Mouse (Mus musculus) spleen, postnatal 36 days (tissue): Measurements from ENCODE around the gene Optc.

Experiments used
- DNase-seq, 2 experiments: peaks; one replicate each; pipeline ENCODE4 v3.0.0; 2022; ENCODE audit warnings: low spot score in 2 of 2, mixed read lengths in 1 of 2

The Optc gene

DNA sequence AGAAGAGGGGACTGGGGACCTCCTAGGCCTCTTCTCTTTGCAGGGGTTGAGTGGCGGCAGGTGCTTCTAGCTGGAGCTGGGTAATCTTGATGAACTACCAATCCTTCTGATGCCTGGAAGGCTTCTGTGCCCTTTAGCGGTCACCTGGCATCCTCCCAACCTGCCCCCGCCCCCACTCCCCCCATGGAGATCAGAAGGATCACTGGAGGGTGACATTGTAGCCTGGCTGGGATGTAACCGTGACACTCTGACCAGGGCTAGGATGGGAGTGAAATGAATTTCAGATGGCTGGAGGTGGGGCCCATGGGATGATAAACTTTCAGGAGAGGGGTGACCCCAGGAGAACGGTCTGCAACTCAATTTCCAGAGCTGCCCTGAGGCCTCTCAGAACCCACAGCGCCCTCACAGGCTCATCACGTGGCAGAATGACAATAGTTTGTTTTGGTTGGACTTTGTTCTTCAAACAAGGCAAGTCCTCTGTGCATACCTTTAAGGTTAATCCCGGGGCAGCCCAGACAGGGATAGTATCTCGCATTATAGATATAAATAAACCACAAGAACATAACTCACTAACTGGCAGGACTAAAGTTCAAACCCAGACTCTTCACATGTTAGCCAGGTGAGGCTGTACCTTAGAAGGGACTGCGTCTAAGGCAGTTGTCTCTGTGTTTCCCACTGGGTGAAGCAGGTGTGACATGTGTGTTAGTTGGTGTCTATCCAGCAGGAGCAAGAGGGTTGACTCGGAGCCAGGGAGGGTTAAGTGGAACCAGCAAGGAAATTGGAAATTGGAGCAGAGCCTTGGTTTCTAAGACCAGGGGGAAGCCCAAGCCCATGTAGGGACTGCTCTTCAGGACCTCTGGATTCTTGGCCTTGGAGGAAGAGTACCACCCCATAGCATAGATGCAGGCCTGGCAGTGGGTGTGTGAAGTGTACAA lies 25.2 kb downstream of the Optc start:
- no peak for DNase-seq

DNA sequence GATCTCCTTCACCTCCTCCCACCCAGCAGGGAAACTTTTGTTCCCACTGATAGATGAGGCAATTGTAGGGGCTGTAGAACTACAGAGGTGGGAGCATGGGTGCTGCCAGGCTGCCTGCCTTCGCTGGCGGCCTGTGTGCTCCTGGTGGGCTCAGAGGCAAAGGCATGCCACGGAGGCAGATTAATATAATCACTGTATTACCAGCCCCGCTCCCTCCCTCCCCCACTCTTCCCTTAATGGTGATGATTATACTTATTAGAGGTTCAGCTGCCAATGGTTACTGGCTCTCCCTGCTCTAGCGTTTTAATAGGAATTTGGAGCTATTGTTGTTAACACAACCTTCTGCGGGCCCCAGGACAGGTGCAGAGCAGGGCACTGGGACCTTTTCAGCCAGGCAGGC lies 26.0 kb downstream of the Optc start:
- no peak for DNase-seq

DNA sequence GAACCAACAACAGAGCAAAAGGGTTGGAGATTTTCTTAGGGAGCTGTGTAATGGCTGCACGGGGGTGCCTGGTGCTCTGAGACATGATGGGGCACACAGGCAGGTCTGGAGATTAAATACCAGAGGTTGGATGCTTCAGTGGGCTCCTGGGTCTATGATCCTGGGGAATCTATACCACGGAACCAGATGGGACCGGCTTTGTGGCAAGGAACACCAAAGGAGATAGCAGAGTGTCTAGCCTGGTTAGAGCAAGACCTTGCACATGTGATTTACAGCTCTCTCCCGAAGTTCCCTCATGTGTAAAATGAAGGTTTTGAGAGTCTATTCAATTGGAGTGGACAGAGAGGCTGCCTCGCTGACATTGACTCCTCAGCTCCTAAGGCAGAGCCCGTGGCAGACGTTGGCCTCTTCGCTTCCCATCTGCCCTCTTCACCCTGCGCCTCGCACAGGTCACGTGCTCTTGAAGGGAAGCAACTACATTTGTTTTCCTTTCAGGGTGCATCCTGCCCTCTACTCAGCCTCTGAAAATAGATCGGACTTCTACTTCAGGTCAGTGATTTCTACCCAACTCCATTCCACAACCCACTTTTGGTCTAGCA lies 28.9 kb downstream of the Optc start:
- no peak for DNase-seq

DNA sequence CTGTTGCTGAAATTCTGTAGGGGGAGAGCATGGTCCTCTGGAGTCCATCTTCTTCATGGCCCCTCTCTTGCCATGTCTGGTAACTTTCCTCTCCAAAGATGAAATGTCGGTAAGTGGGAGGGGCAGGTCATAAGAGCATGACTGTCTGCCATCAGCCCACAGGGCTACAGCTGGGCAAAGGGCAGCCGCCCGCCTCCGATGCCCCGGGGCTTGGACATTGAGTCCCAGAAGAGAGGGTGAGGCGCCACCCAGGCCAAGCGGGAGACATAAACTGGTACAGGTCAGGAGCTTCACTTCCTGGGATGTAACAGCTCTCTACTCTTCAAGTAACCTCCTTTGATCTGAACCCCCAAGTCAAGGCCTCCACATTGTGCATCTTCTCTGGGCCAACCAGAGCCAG lies 30.9 kb downstream of the Optc start:
- DNase-seq: no peak

DNA sequence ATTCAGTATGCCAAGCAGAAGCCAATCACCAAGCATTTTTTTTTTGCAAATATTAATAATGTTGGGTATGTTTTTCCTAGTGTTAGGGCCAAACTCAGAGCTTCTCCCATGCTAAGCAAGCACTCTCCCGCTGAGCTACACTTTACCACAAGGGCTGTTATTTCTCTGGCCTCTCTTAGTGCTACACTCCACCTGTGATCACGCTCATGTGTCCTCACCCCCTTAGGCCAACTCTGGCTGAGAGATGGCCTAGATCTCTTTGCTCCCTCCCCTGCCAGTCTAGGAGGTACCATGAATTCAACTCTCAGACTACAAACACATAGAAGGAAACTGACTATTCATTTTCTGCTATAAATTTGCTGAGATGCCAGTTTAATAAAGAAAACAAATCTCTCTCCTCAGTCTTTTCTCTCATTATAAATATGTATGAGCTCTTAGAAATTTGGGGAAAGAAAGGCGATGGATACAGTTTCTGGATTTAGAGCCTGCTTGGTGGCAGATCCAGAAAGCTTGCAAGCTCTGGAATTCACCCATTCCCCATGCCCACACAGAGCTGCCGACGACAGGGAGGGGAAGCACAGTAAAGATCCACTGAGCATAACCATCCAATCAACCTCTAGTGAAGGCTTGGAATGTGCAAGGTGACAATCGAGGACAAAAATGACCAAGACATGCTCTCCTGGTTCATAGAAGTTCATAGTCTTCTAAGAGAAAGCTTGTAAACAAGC lies 34.5 kb downstream of the Optc start:
- no peak for DNase-seq

DNA sequence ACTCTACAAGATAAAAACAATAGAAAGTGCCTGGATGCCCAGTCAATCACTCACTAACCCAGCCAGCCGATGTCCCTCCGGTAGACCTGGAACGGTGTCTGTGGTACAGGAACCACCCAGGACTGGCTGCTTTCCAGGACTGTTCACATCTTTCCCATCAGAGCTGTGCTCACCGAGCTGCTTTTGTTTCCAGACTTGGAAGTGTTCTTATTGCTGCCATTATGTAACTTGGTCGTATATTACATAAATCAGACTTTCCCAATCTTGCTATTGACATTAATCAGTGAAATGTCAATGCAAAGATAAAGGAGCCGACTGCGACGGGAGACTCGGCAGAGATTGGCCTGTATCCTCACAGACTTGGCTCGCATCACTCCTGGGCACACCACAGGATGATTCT lies 36.6 kb downstream of the Optc start:
- no peak for DNase-seq

DNA sequence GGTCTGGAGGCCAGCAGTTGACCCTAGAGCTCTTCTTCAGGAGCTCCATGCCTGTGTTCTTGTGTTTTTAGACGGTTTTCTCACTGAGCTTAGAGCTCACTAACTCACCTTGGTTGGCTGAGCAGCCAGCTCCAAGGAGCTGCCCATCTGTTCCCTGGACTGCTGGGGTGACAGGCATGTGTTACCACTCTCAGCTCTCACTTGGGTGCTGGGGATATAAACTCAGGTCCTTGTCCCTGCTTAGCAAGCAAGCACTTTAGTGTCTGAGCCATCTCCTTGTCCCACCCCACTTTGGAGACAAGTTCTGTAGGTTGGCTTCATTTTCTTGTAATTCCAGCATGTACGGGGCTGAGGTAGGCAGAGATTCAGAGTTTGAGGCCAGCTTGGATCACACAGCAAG lies 38.6 kb downstream of the Optc start:
- no peak for DNase-seq

DNA sequence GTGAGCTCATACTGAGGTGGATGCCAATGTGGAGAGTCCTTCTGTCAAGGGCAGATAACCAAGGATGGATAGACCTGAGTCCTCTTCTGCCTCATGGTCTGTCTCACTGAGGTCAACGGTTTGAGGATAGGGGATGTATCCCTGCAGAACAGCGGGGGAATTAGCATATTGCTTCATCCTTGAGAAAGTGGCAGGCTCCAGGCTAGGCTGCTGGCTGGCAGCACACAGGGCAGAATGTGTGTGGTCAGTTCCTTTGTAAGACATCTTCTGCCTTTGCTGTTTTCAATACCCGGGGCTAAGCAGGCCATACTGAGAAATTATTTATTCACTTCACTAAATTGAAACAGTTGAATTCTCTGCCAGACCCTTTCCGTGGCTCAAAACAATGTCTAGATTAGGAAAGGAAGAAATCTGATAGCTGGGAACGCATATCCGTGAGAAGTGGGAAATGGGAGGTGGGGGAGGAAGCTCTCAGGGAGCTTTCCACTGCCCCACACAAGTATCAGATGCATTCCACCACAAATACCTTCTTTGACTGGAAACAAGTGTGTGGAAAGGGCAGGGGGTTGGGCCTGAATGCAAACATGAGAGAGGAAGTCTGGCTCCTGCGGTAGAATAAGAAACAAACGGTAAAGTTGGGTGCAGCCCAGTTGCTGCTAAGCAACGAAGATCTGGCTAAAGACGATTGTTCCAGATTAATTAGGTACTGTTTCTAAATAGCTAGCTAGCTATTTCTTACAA lies 44.4 kb downstream of the Optc start:
- DNase-seq: no peak

DNA sequence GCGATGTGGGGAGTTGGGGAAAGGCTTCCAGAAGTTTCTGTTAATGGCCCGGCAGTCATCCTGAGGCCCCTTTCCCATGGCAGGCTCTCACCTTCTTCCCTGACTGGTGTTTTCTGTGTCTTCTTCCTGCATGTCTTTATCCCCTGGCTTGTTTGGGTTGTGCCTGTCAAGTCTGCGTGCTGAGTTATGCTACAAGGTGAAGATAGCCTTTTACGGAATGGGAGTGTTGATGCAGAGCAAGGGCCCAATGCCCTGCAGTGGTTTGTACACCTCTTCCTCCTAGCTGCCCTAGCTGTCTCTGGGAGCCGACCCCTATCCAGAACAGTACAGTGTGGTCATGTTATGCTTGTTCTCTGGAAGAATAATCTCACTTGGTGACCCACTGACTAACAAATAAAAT lies 46.8 kb downstream of the Optc start:
- no peak for DNase-seq

DNA sequence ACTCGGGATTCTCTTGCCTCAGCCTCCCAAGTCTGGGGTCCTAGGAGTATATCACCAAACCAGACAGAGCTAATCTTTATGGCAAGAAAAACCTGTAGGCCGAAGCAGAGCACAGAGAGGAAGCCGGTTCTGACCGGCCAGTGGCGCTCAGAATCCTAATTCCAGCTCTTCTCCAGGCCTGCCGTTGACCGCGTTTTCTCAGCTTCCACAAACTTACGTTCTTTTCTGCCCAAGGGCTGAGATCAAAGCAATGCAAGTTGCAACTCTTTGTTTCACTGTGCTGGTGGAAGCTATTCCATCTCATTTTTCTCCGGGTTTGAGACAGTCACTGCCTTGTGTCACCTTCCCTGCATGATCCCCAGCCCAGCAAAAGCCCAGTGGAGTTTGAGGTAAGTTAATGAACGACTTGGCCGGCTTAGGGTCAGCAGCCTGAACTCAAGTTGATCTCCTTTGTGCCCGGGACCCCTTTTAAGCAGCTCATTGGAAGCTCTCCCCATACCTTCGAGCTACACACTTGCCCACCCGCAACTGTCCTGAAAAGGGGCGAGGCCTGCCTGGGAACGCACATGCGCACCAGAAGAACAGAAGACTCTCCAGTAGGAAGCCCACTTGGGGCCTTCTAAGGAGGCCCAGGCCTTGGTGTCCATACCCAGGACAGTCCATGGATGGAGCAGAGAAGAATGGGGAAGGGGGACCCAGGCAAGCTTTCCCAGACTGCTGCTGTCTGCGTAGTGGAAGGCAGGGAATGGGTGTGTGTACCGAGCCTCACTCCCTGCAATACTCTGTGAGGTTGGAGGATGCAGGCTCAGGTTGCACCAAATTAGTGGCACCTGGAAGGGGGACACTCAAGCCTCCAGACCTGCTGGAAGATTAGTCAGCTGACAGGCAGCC lies 47.7 kb downstream of the Optc start:
- DNase-seq: no peak

DNA sequence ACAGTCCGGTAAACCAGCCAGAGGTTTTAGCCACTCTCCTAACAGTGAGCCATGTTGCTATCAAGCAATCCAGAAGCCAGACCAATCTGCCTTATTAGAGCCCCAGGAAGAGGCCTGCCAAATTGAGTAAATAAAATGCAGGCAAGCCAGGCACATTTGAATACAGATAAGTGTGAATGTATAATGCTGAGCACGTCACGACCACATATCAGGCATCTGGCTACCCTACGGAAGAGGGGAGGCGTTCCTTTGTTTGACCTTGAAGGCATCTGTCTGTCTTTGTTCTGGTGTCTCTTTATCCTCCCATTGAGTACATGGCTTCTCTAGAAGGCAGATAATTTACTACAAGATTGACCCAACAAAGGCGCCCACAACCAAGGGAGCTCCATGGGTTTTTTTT lies 48.5 kb downstream of the Optc start:
- no peak for DNase-seq

DNA sequence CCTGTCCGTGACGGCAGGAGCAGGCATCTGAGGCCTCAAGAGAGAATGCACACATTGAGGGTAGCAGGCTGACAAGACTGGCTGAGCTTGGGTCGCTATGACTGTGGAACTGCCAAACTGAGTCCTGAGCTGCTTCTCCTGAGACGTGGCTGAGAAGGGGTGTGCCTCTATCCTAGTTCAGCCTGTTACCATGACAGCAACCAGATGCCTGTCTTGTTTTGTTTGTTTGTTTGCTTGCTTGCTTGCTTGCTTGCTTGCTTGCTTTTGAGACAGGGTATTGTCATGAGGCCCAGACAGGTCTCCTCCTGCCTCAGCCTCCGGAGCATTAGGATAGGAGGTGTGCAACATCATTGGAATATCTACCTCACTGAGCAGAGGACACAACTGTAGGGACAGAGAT lies 50.0 kb downstream of the Optc start:
- no peak for DNase-seq

DNA sequence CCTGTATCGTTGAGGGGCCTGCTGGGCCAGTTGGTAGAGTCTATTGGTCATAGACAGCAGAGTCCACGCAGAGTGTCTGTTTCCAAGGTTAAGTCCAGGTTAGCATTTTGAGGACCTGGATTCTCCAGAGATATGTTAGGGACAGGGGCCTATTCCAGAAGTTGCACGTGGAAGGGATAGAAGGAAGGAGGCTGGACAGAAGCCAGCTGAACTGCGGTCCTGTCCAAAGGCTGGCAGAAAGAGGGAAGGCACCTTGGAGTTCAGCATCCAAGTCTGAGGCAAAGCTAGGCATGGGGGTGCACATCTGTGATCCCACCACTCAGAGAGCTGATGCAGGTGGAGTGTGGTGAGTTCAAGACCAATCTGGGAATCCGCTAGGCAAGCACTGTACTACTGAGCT lies 50.6 kb downstream of the Optc start:
- DNase-seq: no peak

DNA sequence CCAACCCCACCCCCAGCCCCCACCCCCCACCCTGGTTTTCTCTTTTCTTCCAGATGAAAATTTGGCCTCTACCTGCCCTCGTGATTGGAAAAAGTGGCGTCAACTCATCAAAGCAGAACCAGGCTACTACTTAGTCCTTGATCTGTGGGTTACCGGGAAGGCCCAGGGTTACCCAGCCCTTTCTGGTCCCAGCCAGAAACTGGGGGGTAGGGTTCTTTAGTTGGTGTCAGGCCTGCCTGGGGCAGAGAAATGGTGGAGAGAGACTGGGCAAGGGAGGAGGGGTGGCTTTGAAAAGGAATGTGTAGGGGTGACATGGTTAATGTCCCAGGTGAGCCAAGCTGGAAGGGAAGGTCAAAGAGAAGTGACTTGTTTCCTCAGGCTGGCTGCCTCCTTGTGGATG lies 51.1 kb downstream of the Optc start:
- no peak for DNase-seq

DNA sequence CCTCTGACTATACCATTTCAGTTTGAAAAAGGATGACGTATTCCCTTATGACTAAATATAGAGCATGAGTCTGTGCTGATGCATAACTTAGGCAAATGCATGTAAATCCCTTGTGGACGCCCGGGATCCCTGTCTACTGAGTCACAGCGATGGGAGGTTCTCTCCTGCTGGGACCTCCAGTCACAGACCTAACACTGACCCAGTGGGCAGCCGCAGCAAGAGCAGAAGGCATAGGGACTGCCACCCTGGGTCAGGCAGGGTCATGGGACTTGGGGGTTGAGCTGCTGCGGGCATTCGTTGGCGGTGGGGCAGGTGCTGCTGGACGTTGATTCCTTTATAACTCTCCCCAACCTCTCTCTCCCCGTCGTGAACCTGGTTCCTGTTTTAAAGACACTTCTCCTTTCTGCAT lies 51.7 kb downstream of the Optc start:
- DNase-seq: no peak

DNA sequence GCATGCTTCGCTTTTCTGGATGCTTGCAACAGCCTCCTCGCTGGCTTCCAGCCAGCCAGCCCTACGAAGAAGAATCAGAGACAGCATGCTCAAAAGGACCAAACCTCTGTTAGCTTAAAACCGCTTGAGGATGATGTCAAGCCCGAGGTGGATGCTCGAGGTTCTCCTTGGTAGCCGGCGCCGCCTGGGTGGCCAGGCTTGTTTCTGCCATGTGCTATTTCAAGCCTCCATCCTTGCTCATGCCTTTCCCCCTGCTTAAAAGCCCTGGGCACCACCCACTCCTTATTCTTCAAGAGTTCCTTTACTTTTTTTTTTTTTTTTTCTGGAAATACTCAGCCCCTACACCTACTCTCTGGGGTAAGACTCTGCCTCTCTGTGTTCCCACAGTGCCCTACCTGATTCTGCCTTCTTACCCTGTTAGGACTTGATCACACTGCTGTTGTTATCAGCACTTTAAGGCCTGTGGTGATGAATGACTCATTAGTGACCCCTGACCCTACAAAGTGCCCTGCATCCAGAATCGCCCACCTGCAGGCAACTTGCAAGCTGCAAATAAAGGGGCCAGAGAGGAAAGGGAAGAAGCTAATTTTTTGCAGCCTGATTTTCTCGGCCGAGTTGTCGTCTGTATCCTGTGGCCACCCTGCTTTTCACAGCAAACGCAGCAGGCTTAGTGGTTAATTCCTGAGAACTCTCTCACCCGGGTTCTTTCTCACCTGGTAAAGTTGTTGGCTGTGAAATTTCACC lies 52.4 kb downstream of the Optc start:
- DNase-seq: no peak

DNA sequence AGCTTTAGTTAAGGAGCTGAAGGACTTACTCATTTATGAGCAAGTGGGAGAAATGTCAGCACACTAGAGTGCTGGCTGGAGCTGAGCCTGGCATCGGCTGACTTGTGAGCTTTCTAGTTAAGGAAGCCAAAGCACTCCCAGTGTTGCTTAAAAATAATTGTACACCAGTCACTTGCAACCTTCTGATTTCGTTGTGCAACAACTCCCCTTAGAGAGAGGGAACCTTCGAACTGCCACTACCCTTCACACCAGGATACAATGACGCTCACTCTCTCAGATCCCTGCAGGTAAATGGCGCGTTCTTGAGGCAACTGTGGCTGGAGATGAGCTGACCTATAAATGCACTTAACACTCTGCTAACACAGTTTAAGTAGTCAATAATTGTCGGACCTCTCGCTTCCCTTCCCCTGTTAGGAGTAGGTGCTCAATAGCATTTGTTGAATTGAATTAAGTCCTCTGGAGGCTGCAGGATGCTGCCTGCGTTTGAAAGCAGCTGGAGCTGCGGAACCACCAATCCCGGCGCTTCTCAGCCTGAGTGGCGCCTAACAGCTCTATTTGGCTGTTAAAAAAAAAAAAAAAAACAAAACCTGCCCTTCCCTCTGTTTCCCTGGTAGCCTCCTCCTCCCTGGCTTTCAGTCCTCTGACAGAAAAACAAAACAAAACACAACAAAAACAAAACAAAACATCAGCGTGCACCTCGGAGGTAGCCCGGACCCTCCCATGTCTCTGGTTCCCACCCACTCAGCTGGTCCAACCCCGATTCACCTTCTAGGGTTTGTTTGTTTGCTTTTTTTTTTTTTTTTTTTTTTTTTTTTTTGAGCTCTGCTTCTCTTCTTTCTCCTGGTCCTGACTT lies 53.2 kb downstream of the Optc start:
- no peak for DNase-seq
